Mouse (Mus musculus): Measurements from ENCODE around the gene P4htm. TPM values are rescaled to one million over a fixed set of nuclear protein-coding genes. Genes with fewer than 3 reads are reported as not detected.
"Not testable (repeated sequence)": the region's sequence is repeated elsewhere in the genome, so short reads cannot be mapped to it uniquely, and the experiment has no call there.

The P4htm gene
- polyA plus RNA-seq, 1 experiment from 2014 or later, result 27.0 TPM

GRCm38 (mm10) chr9:108617301-108617700, 19.8 kb upstream of the P4htm start:
- DNase-seq (no peak), ATAC-seq (ENCODE audit: low FRiP score, low TSS enrichment) (no peak)
- H3K4me2 ChIP-seq (ENCODE audit: low read length), result no peak overlapping the region
- H3K36me3 ChIP-seq (ENCODE audit: control insufficient read depth, insufficient read depth, low read length), result peaks cover 65% of the 10 kb centered on the region
- H3K4me1 ChIP-seq (ENCODE audit: control insufficient read depth, insufficient read depth, low read length), result no peaks in the 10 kb centered on the region
- no peaks in the 10 kb centered on the region for H3K9me3 ChIP-seq (ENCODE audit: control insufficient read depth, low read length)
- H3K9ac ChIP-seq (replicated peaks; ENCODE audit: low read length), result no peak overlapping the region
- no peak overlapping the region for H3K4me3 ChIP-seq (replicated peaks; ENCODE audit: low read depth, low read length)
- no peak overlapping the region for H3K27ac ChIP-seq (replicated peaks; ENCODE audit: low read depth, low read length)
- H3K27me3 ChIP-seq (ENCODE audit: control insufficient read depth, insufficient read depth, low read length), result no peaks in the 10 kb centered on the region
- WGBS, result 97% methylated on average over 1 of the region's 1 CpGs

- no peak overlapping the region for H3K27ac ChIP-seq (replicated peaks; ENCODE audit: low read depth, low read length)
- DNase-seq (no peak), ATAC-seq (ENCODE audit: low FRiP score, low TSS enrichment) (no peak)
- H3K36me3 ChIP-seq (ENCODE audit: control insufficient read depth, insufficient read depth, low read length), result peaks cover 95% of the 10 kb centered on the region
- H3K27me3 ChIP-seq (ENCODE audit: control insufficient read depth, insufficient read depth, low read length), result no peaks in the 10 kb centered on the region
- no peaks in the 10 kb centered on the region for H3K4me1 ChIP-seq (ENCODE audit: control insufficient read depth, insufficient read depth, low read length)
- H3K4me2 ChIP-seq (ENCODE audit: low read length), result no peak overlapping the region
- H3K9ac ChIP-seq (replicated peaks; ENCODE audit: low read length), result no peak overlapping the region
- no peaks in the 10 kb centered on the region for H3K9me3 ChIP-seq (ENCODE audit: control insufficient read depth, low read length)
- H3K4me3 ChIP-seq (replicated peaks; ENCODE audit: low read depth, low read length), result no peak overlapping the region
- WGBS, result 98% methylated on average over 10 of the region's 10 CpGs
Observed at GRCm38 (mm10) chr9:108611488-108611887, 14.0 kb upstream of the P4htm start.

- H3K36me3 ChIP-seq (ENCODE audit: control insufficient read depth, insufficient read depth, low read length), result peaks cover 93% of the 10 kb centered on the region
- ATAC-seq (ENCODE audit: low FRiP score, low TSS enrichment), result no peak
- no peaks in the 10 kb centered on the region for H3K4me1 ChIP-seq (ENCODE audit: control insufficient read depth, insufficient read depth, low read length)
- no peaks in the 10 kb centered on the region for H3K27me3 ChIP-seq (ENCODE audit: control insufficient read depth, insufficient read depth, low read length)
- no peak overlapping the region for H3K4me3 ChIP-seq (replicated peaks; ENCODE audit: low read depth, low read length)
- H3K9ac ChIP-seq (replicated peaks; ENCODE audit: low read length), result no peak overlapping the region
- no peaks in the 10 kb centered on the region for H3K9me3 ChIP-seq (ENCODE audit: control insufficient read depth, low read length)
- no peak for DNase-seq
- no peak overlapping the region for H3K4me2 ChIP-seq (ENCODE audit: low read length)
- no peak overlapping the region for H3K27ac ChIP-seq (replicated peaks; ENCODE audit: low read depth, low read length)
- 95% methylated on average over 4 of the region's 4 CpGs for WGBS
Observed at GRCm38 (mm10) chr9:108608889-108609288, 11.4 kb upstream of the P4htm start.

GRCm38 (mm10) chr9:108607929-108608328, 10.5 kb upstream of the P4htm start:
- not testable (repeated sequence) for H3K4me1 ChIP-seq (ENCODE audit: control insufficient read depth, insufficient read depth, low read length); ATAC-seq (ENCODE audit: low FRiP score, low TSS enrichment); H3K27me3 ChIP-seq (ENCODE audit: control insufficient read depth, insufficient read depth, low read length); H3K27ac ChIP-seq (replicated peaks; ENCODE audit: low read depth, low read length); H3K9ac ChIP-seq (replicated peaks; ENCODE audit: low read length); H3K4me2 ChIP-seq (ENCODE audit: low read length); DNase-seq; H3K4me3 ChIP-seq (replicated peaks; ENCODE audit: low read depth, low read length); H3K9me3 ChIP-seq (ENCODE audit: control insufficient read depth, low read length)
- H3K36me3 ChIP-seq (ENCODE audit: control insufficient read depth, insufficient read depth, low read length), result peaks cover 93% of the 10 kb centered on the region
- 91% methylated on average over 5 of the region's 5 CpGs for WGBS

GRCm38 (mm10) chr9:108601986-108602385, 4.5 kb upstream of the P4htm start:
- H3K9me3 ChIP-seq (ENCODE audit: control insufficient read depth, low read length), result no peaks in the 10 kb centered on the region
- 91% methylated on average over 4 of the region's 4 CpGs for WGBS
- no peaks in the 10 kb centered on the region for H3K27me3 ChIP-seq (ENCODE audit: control insufficient read depth, insufficient read depth, low read length)
- H3K9ac ChIP-seq (replicated peaks; ENCODE audit: low read length), result no peak overlapping the region
- H3K4me2 ChIP-seq (ENCODE audit: low read length), result no peak overlapping the region
- H3K4me3 ChIP-seq (replicated peaks; ENCODE audit: low read depth, low read length), result no peak overlapping the region
- no peak overlapping the region for H3K27ac ChIP-seq (replicated peaks; ENCODE audit: low read depth, low read length)
- peaks cover 41% of the 10 kb centered on the region for H3K36me3 ChIP-seq (ENCODE audit: control insufficient read depth, insufficient read depth, low read length)
- DNase-seq, result no peak
- no peak for ATAC-seq (ENCODE audit: low FRiP score, low TSS enrichment)
- no peaks in the 10 kb centered on the region for H3K4me1 ChIP-seq (ENCODE audit: control insufficient read depth, insufficient read depth, low read length)

- no peak overlapping the region for H3K9ac ChIP-seq (replicated peaks; ENCODE audit: low read length)
- peaks cover 27% of the 10 kb centered on the region for H3K36me3 ChIP-seq (ENCODE audit: control insufficient read depth, insufficient read depth, low read length)
- no peaks in the 10 kb centered on the region for H3K27me3 ChIP-seq (ENCODE audit: control insufficient read depth, insufficient read depth, low read length)
- DNase-seq (no peak), ATAC-seq (ENCODE audit: low FRiP score, low TSS enrichment) (no peak)
- H3K4me1 ChIP-seq (ENCODE audit: control insufficient read depth, insufficient read depth, low read length), result peaks cover 10% of the 10 kb centered on the region; the same call in 1 of the 2 replicates
- 70% methylated on average over 2 of the region's 2 CpGs for WGBS
- no peak overlapping the region for H3K4me3 ChIP-seq (replicated peaks; ENCODE audit: low read depth, low read length)
- no peak overlapping the region for H3K27ac ChIP-seq (replicated peaks; ENCODE audit: low read depth, low read length)
- H3K4me2 ChIP-seq (ENCODE audit: low read length), result no peak overlapping the region
- no peaks in the 10 kb centered on the region for H3K9me3 ChIP-seq (ENCODE audit: control insufficient read depth, low read length)
Observed at GRCm38 (mm10) chr9:108600011-108600410, 2.5 kb upstream of the P4htm start.

GRCm38 (mm10) chr9:108599021-108599566, 1.6 kb upstream of the P4htm start:
- H3K27ac ChIP-seq (replicated peaks; ENCODE audit: low read depth, low read length), result no peak overlapping the region
- WGBS, result 74% methylated on average over 4 of the region's 4 CpGs
- ATAC-seq (ENCODE audit: low FRiP score, low TSS enrichment) (no peak), DNase-seq (peak; percentile 72)
- H3K4me3 ChIP-seq (replicated peaks; ENCODE audit: low read depth, low read length), result no peak overlapping the region
- H3K4me2 ChIP-seq (ENCODE audit: low read length), result no peak overlapping the region
- no peak overlapping the region for H3K9ac ChIP-seq (replicated peaks; ENCODE audit: low read length)
- no peaks in the 10 kb centered on the region for H3K9me3 ChIP-seq (ENCODE audit: control insufficient read depth, low read length)
- peaks cover 19% of the 10 kb centered on the region for H3K36me3 ChIP-seq (ENCODE audit: control insufficient read depth, insufficient read depth, low read length)
- peaks cover 10% of the 10 kb centered on the region; the same call in 1 of the 2 replicates for H3K4me1 ChIP-seq (ENCODE audit: control insufficient read depth, insufficient read depth, low read length)
- H3K27me3 ChIP-seq (ENCODE audit: control insufficient read depth, insufficient read depth, low read length), result no peaks in the 10 kb centered on the region

- Histone ChIP-seq H3K4me3 (replicated peaks; ENCODE audit: low read depth, low read length) (no peak overlapping the region), H3K36me3 (ENCODE audit: control insufficient read depth, insufficient read depth, low read length) (no peaks in the 10 kb centered on the region), H3K27ac (replicated peaks; ENCODE audit: low read depth, low read length) (no peak overlapping the region), H3K9ac (replicated peaks; ENCODE audit: low read length) (no peak overlapping the region), H3K4me2 (ENCODE audit: low read length) (no peak overlapping the region), H3K4me1 (ENCODE audit: control insufficient read depth, insufficient read depth, low read length) (peaks cover 15% of the 10 kb centered on the region), H3K27me3 (ENCODE audit: control insufficient read depth, insufficient read depth, low read length) (no peaks in the 10 kb centered on the region), H3K9me3 (ENCODE audit: control insufficient read depth, low read length) (no peaks in the 10 kb centered on the region)
- WGBS, result 90% methylated on average over 3 of the region's 3 CpGs
- DNase-seq (no peak), ATAC-seq (ENCODE audit: low FRiP score, low TSS enrichment) (no peak)
Observed at GRCm38 (mm10) chr9:108594354-108594753, 3.1 kb downstream of the P4htm start.

- no peaks in the 10 kb centered on the region for H3K27me3 ChIP-seq (ENCODE audit: control insufficient read depth, insufficient read depth, low read length)
- H3K27ac ChIP-seq (replicated peaks; ENCODE audit: low read depth, low read length), result no peak overlapping the region
- DNase-seq, result no peak
- H3K4me2 ChIP-seq (ENCODE audit: low read length), result no peak overlapping the region
- H3K36me3 ChIP-seq (ENCODE audit: control insufficient read depth, insufficient read depth, low read length), result no peaks in the 10 kb centered on the region
- ATAC-seq (ENCODE audit: low FRiP score, low TSS enrichment), result no peak
- WGBS, result 85% methylated on average over 4 of the region's 4 CpGs
- H3K4me3 ChIP-seq (replicated peaks; ENCODE audit: low read depth, low read length), result no peak overlapping the region
- no peaks in the 10 kb centered on the region for H3K9me3 ChIP-seq (ENCODE audit: control insufficient read depth, low read length)
- no peak overlapping the region for H3K9ac ChIP-seq (replicated peaks; ENCODE audit: low read length)
- peaks cover 37% of the 10 kb centered on the region for H3K4me1 ChIP-seq (ENCODE audit: control insufficient read depth, insufficient read depth, low read length)
Observed at GRCm38 (mm10) chr9:108591462-108591861, 6.0 kb downstream of the P4htm start.

All from midbrain, embryonic 14.5 days (tissue).